Mouse (Mus musculus): Measurements from ENCODE around the gene Ucp3. TPM values are rescaled to one million over a fixed set of nuclear protein-coding genes. Genes with fewer than 3 reads are reported as not detected.
A peak's percentile ranks its signal among the peaks of the same experiment; 100 is the strongest.

Ucp3 gene
- total and polyA plus RNA-seq, 3 experiments: 0.33 TPM; not detected in 2

DNA sequence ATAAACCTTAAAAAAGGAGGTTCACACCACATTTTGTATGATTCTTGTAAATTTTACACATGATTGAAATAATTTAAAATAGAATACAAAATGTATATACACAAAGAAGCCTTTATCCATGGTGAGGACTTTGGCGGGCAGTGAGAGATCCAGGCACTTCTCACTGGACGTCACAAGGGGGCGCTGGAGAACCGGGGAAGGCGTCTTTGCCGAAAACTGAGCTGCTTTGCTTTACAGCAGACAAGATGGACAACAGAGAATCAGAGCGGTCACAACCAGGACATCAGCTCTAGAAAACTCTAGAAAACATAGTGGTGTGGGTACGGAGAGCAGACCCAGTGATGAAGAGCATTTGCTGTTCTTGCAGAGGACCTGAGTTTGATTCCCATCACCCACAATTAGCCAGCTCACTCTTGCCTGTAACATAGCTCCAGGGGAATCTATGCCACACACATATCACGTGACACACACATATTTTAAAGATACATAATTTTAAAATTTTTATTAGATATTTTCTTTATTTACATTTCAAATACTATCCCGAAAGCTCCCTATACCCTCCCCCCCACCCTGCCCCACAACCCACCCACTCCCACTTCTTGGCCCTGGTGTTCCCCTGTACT lies 48.0 kb downstream of the Ucp3 start:
- no peak for TF ChIP-seq GATA2 (IDR thresholded peaks at IDR 0.05; ENCODE audit: borderline replicate concordance, low read depth, low read length)
- no peak for TF ChIP-seq TAL1 (conservative IDR thresholded peaks at IDR 0.05; ENCODE audit: low read depth, low read length)
- no peak for TF ChIP-seq GATA1 (IDR thresholded peaks at IDR 0.05; ENCODE audit: borderline replicate concordance, low read length)
- TF ChIP-seq CTCF (IDR thresholded peaks at IDR 0.05; ENCODE audit: low read depth, low read length): peak; percentile 83
- TF ChIP-seq POLR2AphosphoS5 (IDR thresholded peaks at IDR 0.05; ENCODE audit: insufficient replicate concordance, low read depth, low read length): no peak

GRCm38 (mm10) chr7:100522222-100522621 lies 49.4 kb downstream of the Ucp3 start:
- H3K4me1 ChIP-seq (ENCODE audit: insufficient read depth, low read depth, low read length): peaks cover 13% of the 10 kb centered on the region
- no peak for ATAC-seq (ENCODE audit: extremely low read depth, insufficient number of reproducible peaks, low FRiP score, poor library complexity, severe bottlenecking)

More for the DNA sequence above, 48.0 kb downstream of the Ucp3 start:
- DNase-seq (ENCODE audit: low spot score) (no peak), ATAC-seq (ENCODE audit: extremely low read depth, insufficient number of reproducible peaks, low FRiP score, poor library complexity, severe bottlenecking) (no peak)
- Histone ChIP-seq H3K4me1 (ENCODE audit: insufficient read depth, low read depth, low read length) (peaks cover 15% of the 10 kb centered on the region), H3K36me3 (replicated peaks) (no peaks in the 10 kb centered on the region), H3K4me3 (ENCODE audit: low read depth, low read length) (no peak overlapping the region), H3K9me3 (replicated peaks) (peaks cover 4% of the 10 kb centered on the region; the same call in 1 of the 2 replicates), H3K27me3 (ENCODE audit: insufficient read depth, low read length) (peaks cover 29% of the 10 kb centered on the region)

DNA sequence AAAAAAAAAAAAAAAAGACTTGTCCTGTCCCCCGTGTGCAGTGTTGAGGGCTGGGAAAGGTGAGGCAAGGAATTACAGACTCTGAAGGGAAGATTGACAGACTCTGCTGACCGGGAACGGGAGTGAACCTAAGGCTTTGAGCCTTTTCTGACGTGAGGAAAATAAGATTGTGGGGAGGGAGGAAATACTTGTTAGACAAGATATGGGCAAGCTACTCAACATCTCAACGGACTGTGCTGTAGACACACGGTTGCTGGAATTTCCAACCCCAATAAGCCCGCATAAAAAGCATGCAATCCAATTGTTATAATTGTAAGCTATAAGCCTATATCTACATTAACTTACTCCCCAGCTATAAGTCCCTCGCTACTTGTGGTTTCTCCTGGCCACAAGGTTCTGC lies 51.9 kb downstream of the Ucp3 start:
- TF ChIP-seq POLR2AphosphoS5 (IDR thresholded peaks at IDR 0.05; ENCODE audit: insufficient replicate concordance, low read depth, low read length) (no peak), GATA2 (IDR thresholded peaks at IDR 0.05; ENCODE audit: borderline replicate concordance, low read depth, low read length) (no peak), CTCF (IDR thresholded peaks at IDR 0.05; ENCODE audit: low read depth, low read length) (no peak), GATA1 (IDR thresholded peaks at IDR 0.05; ENCODE audit: borderline replicate concordance, low read length) (no peak)
- no peak for ATAC-seq (ENCODE audit: extremely low read depth, insufficient number of reproducible peaks, low FRiP score, poor library complexity, severe bottlenecking)
- peaks cover 21% of the 10 kb centered on the region for H3K27me3 ChIP-seq (ENCODE audit: insufficient read depth, low read length)

More at GRCm38 (mm10) chr7:100522222-100522621, 49.4 kb downstream of the Ucp3 start:
- Histone ChIP-seq H3K9me3 (replicated peaks) (peaks cover 4% of the 10 kb centered on the region; the same call in 1 of the 2 replicates), H3K27me3 (ENCODE audit: insufficient read depth, low read length) (peaks cover 29% of the 10 kb centered on the region), H3K36me3 (replicated peaks) (no peaks in the 10 kb centered on the region), H3K4me3 (ENCODE audit: low read depth, low read length) (no peak overlapping the region)
- no peak for DNase-seq (ENCODE audit: low spot score)
- no peak for TF ChIP-seq GATA1 (IDR thresholded peaks at IDR 0.05; ENCODE audit: borderline replicate concordance, low read length)
- no peak for TF ChIP-seq GATA2 (IDR thresholded peaks at IDR 0.05; ENCODE audit: borderline replicate concordance, low read depth, low read length)
- no peak for TF ChIP-seq POLR2AphosphoS5 (IDR thresholded peaks at IDR 0.05; ENCODE audit: insufficient replicate concordance, low read depth, low read length)
- no peak for TF ChIP-seq CTCF (IDR thresholded peaks at IDR 0.05; ENCODE audit: low read depth, low read length)
- TF ChIP-seq TAL1 (conservative IDR thresholded peaks at IDR 0.05; ENCODE audit: low read depth, low read length): no peak

GRCm38 (mm10) chr7:100530766-100531165 lies 58.0 kb downstream of the Ucp3 start:
- Histone ChIP-seq H3K4me1 (ENCODE audit: insufficient read depth, low read depth, low read length) (no peaks in the 10 kb centered on the region; the same call in 1 of the 2 replicates), H3K9me3 (replicated peaks) (no peaks in the 10 kb centered on the region), H3K4me3 (ENCODE audit: low read depth, low read length) (no peak overlapping the region), H3K27me3 (ENCODE audit: insufficient read depth, low read length) (peaks cover 7% of the 10 kb centered on the region), H3K36me3 (replicated peaks) (peaks cover 6% of the 10 kb centered on the region)
- DNase-seq (ENCODE audit: low spot score): no peak
- no peak for TF ChIP-seq GATA2 (IDR thresholded peaks at IDR 0.05; ENCODE audit: borderline replicate concordance, low read depth, low read length)
- no peak for TF ChIP-seq TAL1 (conservative IDR thresholded peaks at IDR 0.05; ENCODE audit: low read depth, low read length)
- no peak for TF ChIP-seq CTCF (IDR thresholded peaks at IDR 0.05; ENCODE audit: low read depth, low read length)
- no peak for TF ChIP-seq GATA1 (IDR thresholded peaks at IDR 0.05; ENCODE audit: borderline replicate concordance, low read length)
- TF ChIP-seq POLR2AphosphoS5 (IDR thresholded peaks at IDR 0.05; ENCODE audit: insufficient replicate concordance, low read depth, low read length): no peak
- ATAC-seq (ENCODE audit: extremely low read depth, insufficient number of reproducible peaks, low FRiP score, poor library complexity, severe bottlenecking): no peak

More for the DNA sequence above, 51.9 kb downstream of the Ucp3 start:
- Histone ChIP-seq H3K9me3 (replicated peaks) (peaks cover 4% of the 10 kb centered on the region; the same call in 1 of the 2 replicates), H3K4me1 (ENCODE audit: insufficient read depth, low read depth, low read length) (peaks cover 8% of the 10 kb centered on the region), H3K4me3 (ENCODE audit: low read depth, low read length) (no peak overlapping the region), H3K36me3 (replicated peaks) (no peaks in the 10 kb centered on the region)
- DNase-seq (ENCODE audit: low spot score): no peak

DNA sequence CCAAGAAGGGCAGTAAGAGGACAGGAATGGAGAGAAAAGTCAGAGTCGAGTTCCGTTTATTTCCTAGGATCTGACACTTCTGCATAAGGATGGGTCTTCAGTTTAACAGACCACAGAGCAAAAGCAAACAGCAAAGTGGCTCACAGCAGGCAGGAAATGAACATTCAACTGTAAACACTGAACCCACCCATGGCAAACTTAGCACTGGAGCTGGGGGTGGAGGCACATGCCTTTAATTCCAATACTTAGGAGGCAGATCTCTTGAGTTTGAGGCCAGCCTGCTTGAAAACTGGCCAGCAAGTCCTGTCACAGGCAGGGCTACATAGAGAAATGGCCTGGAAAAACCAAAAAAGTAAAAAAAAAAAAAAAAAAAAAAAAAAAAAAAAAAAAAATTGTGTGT lies 60.7 kb downstream of the Ucp3 start:
- TF ChIP-seq GATA2 (IDR thresholded peaks at IDR 0.05; ENCODE audit: borderline replicate concordance, low read depth, low read length) (no peak), POLR2AphosphoS5 (IDR thresholded peaks at IDR 0.05; ENCODE audit: insufficient replicate concordance, low read depth, low read length) (no peak), CTCF (IDR thresholded peaks at IDR 0.05; ENCODE audit: low read depth, low read length) (no peak), GATA1 (IDR thresholded peaks at IDR 0.05; ENCODE audit: borderline replicate concordance, low read length) (no peak), TAL1 (conservative IDR thresholded peaks at IDR 0.05; ENCODE audit: low read depth, low read length) (no peak)
- no peak for DNase-seq (ENCODE audit: low spot score)
- Histone ChIP-seq H3K4me1 (ENCODE audit: insufficient read depth, low read depth, low read length) (peaks cover 16% of the 10 kb centered on the region), H3K27me3 (ENCODE audit: insufficient read depth, low read length) (0 out of 2 replicates have a peak, but pooled peaks cover under 1% of the 10 kb centered on the region), H3K36me3 (replicated peaks) (peaks cover 6% of the 10 kb centered on the region), H3K4me3 (ENCODE audit: low read depth, low read length) (no peak overlapping the region), H3K9me3 (replicated peaks) (no peaks in the 10 kb centered on the region)
- no peak for ATAC-seq (ENCODE audit: extremely low read depth, insufficient number of reproducible peaks, low FRiP score, poor library complexity, severe bottlenecking)

DNA sequence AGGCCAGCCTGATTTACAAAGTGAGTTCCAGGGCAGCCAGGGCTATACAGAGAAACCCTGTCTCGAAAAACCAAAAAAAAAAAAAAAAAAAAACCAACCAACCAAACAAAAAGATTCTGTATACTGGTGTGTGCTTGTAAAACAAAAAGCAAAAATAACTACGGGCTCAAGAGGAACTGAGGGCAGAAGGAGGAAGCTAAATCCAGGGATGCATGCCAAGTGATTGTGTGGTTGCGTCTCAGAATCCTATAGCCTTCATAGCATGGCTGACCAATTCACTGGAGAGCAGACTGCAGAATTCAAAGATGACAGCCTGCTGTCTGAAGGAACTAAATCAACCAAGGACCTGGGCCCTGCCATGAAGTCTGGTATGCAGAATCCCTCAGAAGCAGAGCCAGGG lies 61.4 kb downstream of the Ucp3 start:
- peaks cover 16% of the 10 kb centered on the region for H3K4me1 ChIP-seq (ENCODE audit: insufficient read depth, low read depth, low read length)
- TF ChIP-seq TAL1 (conservative IDR thresholded peaks at IDR 0.05; ENCODE audit: low read depth, low read length) (no peak), POLR2AphosphoS5 (IDR thresholded peaks at IDR 0.05; ENCODE audit: insufficient replicate concordance, low read depth, low read length) (no peak), GATA2 (IDR thresholded peaks at IDR 0.05; ENCODE audit: borderline replicate concordance, low read depth, low read length) (no peak), GATA1 (IDR thresholded peaks at IDR 0.05; ENCODE audit: borderline replicate concordance, low read length) (no peak), CTCF (IDR thresholded peaks at IDR 0.05; ENCODE audit: low read depth, low read length) (no peak)
- no peak overlapping the region for H3K4me3 ChIP-seq (ENCODE audit: low read depth, low read length)
- DNase-seq (ENCODE audit: low spot score) (no peak), ATAC-seq (ENCODE audit: extremely low read depth, insufficient number of reproducible peaks, low FRiP score, poor library complexity, severe bottlenecking) (no peak)
- H3K9me3 ChIP-seq (replicated peaks): no peaks in the 10 kb centered on the region
- H3K27me3 ChIP-seq (ENCODE audit: insufficient read depth, low read length): no peaks in the 10 kb centered on the region
- peaks cover 12% of the 10 kb centered on the region for H3K36me3 ChIP-seq (replicated peaks)
